Mouse (Mus musculus) myocyte (in vitro differentiated cells): Measurements from ENCODE around the gene Popdc2.
A peak's percentile ranks its signal among the peaks of the same experiment; 100 is the strongest.

Experiments used
- CEBPB ChIP-seq: IDR thresholded peaks from 2 replicates; pipeline ENCODE4 v1.6.1; 2011; ENCODE audit warnings: mild to moderate bottlenecking, moderate library complexity; ENCODE audit not compliant: poor library complexity, insufficient read depth, severe bottlenecking
- MAX ChIP-seq: IDR thresholded peaks from one replicate; pipeline ENCODE4 v1.6.1; 2011; ENCODE audit warnings: low read depth, mild to moderate bottlenecking, control low read depth
- MYOG ChIP-seq, 3 experiments: IDR thresholded peaks; one replicate each; pipeline ENCODE4 v1.6.1; 2011; ENCODE audit warnings: control low read depth in 2 of 3, low read depth in 2 of 3, mild to moderate bottlenecking in 2 of 3; ENCODE audit not compliant: insufficient read length in 2 of 3, control insufficient read depth in 1 of 3, insufficient read depth in 1 of 3
- POLR2A ChIP-seq: IDR thresholded peaks from one replicate; pipeline ENCODE4 v1.6.1; 2011; ENCODE audit warnings: low read depth, mild to moderate bottlenecking, control low read depth, moderate library complexity; ENCODE audit not compliant: insufficient read length
- TCF12 ChIP-seq: IDR thresholded peaks from one replicate; pipeline ENCODE4 v1.6.1; 2011; ENCODE audit warnings: mild to moderate bottlenecking, control low read depth; ENCODE audit not compliant: poor library complexity, insufficient read depth, severe bottlenecking
- USF1 ChIP-seq: IDR thresholded peaks from one replicate; pipeline ENCODE4 v1.6.1; 2011; ENCODE audit warnings: low read depth, mild to moderate bottlenecking, control low read depth, moderate library complexity

DNA sequence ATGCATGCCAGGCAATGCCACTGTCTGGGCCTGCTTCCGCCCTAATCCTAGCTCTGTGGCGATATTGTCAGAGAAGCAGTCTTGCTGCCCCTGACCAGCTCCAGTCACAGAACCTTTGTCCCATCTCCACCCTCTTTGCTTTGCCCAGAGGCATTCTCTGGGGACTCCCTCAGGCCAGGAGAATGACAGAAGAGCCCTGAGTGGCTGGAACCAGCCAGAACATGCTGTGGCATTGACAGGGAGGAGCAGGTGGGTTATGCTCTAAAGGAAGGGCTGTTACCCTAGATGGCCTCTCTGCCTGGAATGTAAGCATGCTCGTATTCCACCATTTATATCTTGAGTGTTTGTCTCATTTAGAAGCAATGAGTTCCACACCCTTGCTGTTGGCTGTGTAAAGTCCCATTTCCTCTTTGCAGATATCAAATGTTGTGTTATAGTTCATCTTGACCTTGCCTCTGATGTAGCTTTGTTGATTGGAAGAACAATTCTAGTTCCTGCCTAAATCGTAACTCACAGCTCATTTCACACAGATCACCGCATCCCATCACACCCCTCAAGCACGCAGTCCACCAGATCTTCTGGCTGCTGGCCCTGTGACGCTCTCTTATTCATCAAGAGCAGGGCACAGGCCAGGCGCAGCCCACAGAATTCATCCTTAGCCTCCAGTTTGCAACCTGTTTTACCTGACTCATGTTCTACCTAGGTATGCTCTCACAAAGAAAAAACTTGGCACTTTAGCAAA lies 8.8 kb downstream of the Popdc2 start:
- TF ChIP-seq POLR2A (peak; percentile 46), TCF12 (peak; percentile 75), CEBPB (no peak), MYOG (IDR thresholded peaks at IDR 0.05; ENCODE audit: control insufficient read depth in 1 of 3, insufficient read depth in 1 of 3, insufficient read length in 2 of 3, low read depth in 2 of 3) (peak; percentile 2 to 79 (median 71)), MAX (no peak), USF1 (no peak)
